21 mouse cellular contexts compared by ENCODE assay signal in genomic region chr10:83285724-83286256, GRCm38 (mm10). TPM values are rescaled to one million over a fixed set of nuclear protein-coding genes. Genes with fewer than 3 reads are reported as not detected.
DNase-seq lines count a peak whose midpoint lies in the region; ATAC-seq and TF ChIP-seq lines count a peak whose summit lies in the region.
"Had no signal": no experiment of that assay in that cellular context is flagged by ENCODE, and none has a peak within 500 bp of the region (broad histone marks: within the 10 kb centered on the region; RNA-seq: fewer than 3 reads in every experiment).

No protein-coding gene starts in this region.

- H3K4me1 ChIP-seq in hindbrain, embryonic 14.5 days (replicated peaks; ENCODE audit: control insufficient read depth, insufficient read depth, low read length): 0 out of 2 replicates have a peak, but pooled peaks cover 3% of the 10 kb centered on the region
- H3K4me1 ChIP-seq in hindbrain, embryonic 16.5 days (ENCODE audit: control insufficient read depth, insufficient read depth, low read depth, low read length): peaks cover 4% of the 10 kb centered on the region; the same call in 1 of the 2 replicates
- peaks cover 5% of the 10 kb centered on the region; the same call in 1 of the 2 replicates for H3K4me1 ChIP-seq in midbrain, embryonic 14.5 days (ENCODE audit: control insufficient read depth, insufficient read depth, low read length)
- H3K4me1 ChIP-seq in thymus, adult 2 months (replicated peaks; ENCODE audit: control insufficient read depth, insufficient read depth, low read length): no peaks in the 10 kb centered on the region

- H3K27me3 ChIP-seq in hindbrain, embryonic 14.5 days (ENCODE audit: control insufficient read depth, insufficient read depth, low read length): no peaks in the 10 kb centered on the region
- H3K27me3 ChIP-seq in hindbrain, embryonic 16.5 days (replicated peaks; ENCODE audit: control insufficient read depth, insufficient read depth, low read length): no peaks in the 10 kb centered on the region
- H3K27me3 ChIP-seq in midbrain, embryonic 14.5 days (ENCODE audit: control insufficient read depth, insufficient read depth, low read length): no peaks in the 10 kb centered on the region
- H3K27me3 ChIP-seq in thymus, adult 2 months (ENCODE audit: control insufficient read depth, insufficient read depth, low read length): no peaks in the 10 kb centered on the region
- H3K27me3 ChIP-seq: limb, embryonic 15.5 days had no signal

- no peak overlapping the region; the same call in 1 of the 2 replicates for H3K4me2 ChIP-seq in hindbrain, embryonic 14.5 days (replicated peaks)
- H3K4me2 ChIP-seq in hindbrain, embryonic 16.5 days (ENCODE audit: low read length): no peak overlapping the region; the same call in 1 of the 2 replicates
- H3K4me2 ChIP-seq in midbrain, embryonic 14.5 days (ENCODE audit: low read length): peak overlapping the region; percentile 37
- H3K4me2 ChIP-seq: limb, embryonic 15.5 days had no signal

- H3K27ac ChIP-seq in hindbrain, embryonic 14.5 days: 0 out of 2 replicates have a peak overlapping the region, but pooled peaks have one; percentile 16
- no peak overlapping the region for H3K27ac ChIP-seq in hindbrain, embryonic 16.5 days (ENCODE audit: low read depth, low read length)
- peak overlapping the region; percentile 72 for H3K27ac ChIP-seq in midbrain, embryonic 14.5 days (replicated peaks; ENCODE audit: low read depth, low read length)
- H3K27ac ChIP-seq in thymus, adult 2 months (ENCODE audit: control insufficient read depth, insufficient read depth, low read length): no peak overlapping the region
- H3K27ac ChIP-seq: heart, adult 2 months; left cerebral cortex, adult 2 months; limb, embryonic 15.5 days; stomach, postnatal 0 days had no signal

- WGBS in hindbrain, embryonic 14.5 days: 51% methylated on average over 7 of the region's 7 CpGs
- WGBS in hindbrain, embryonic 16.5 days: 50% methylated on average over 7 of the region's 7 CpGs
- 26% methylated on average over 7 of the region's 7 CpGs for WGBS in midbrain, embryonic 14.5 days
- 90% methylated on average over 7 of the region's 7 CpGs for WGBS in thymus, adult 2 months

- H3K4me3 ChIP-seq in hindbrain, embryonic 14.5 days (replicated peaks; ENCODE audit: low read length): no peak overlapping the region
- H3K4me3 ChIP-seq in hindbrain, embryonic 16.5 days (ENCODE audit: low read length): no peak overlapping the region
- 0 out of 2 replicates have a peak overlapping the region, but pooled peaks have one; percentile 7 for H3K4me3 ChIP-seq in midbrain, embryonic 14.5 days (replicated peaks; ENCODE audit: low read depth, low read length)
- no peak overlapping the region for H3K4me3 ChIP-seq in thymus, adult 2 months (ENCODE audit: control insufficient read depth, insufficient read depth, low read length)
- H3K4me3 ChIP-seq: heart, adult 2 months; left cerebral cortex, adult 2 months; limb, embryonic 15.5 days had no signal

- 0 out of 2 replicates have a peak, but pooled peaks cover 3% of the 10 kb centered on the region for H3K36me3 ChIP-seq in hindbrain, embryonic 14.5 days (replicated peaks; ENCODE audit: control insufficient read depth, insufficient read depth)
- 0 out of 2 replicates have a peak, but pooled peaks cover 5% of the 10 kb centered on the region for H3K36me3 ChIP-seq in hindbrain, embryonic 16.5 days (ENCODE audit: control insufficient read depth, insufficient read depth, low read length)
- H3K36me3 ChIP-seq in midbrain, embryonic 14.5 days (ENCODE audit: control insufficient read depth, insufficient read depth, low read length): no peaks in the 10 kb centered on the region
- no peaks in the 10 kb centered on the region for H3K36me3 ChIP-seq in thymus, adult 2 months (ENCODE audit: control insufficient read depth, insufficient read depth, low read length)
- H3K36me3 ChIP-seq: limb, embryonic 15.5 days had no signal

- H3K9ac ChIP-seq in hindbrain, embryonic 14.5 days: no peak overlapping the region
- H3K9ac ChIP-seq in hindbrain, embryonic 16.5 days (ENCODE audit: low read depth, low read length): no peak overlapping the region
- H3K9ac ChIP-seq in midbrain, embryonic 14.5 days (replicated peaks; ENCODE audit: low read length): peak overlapping the region; percentile 32
- H3K9ac ChIP-seq: limb, embryonic 15.5 days had no signal

- no peak for ATAC-seq in hindbrain, embryonic 14.5 days (ENCODE audit: low FRiP score)
- ATAC-seq in hindbrain, embryonic 16.5 days: no peak
- ATAC-seq in midbrain, embryonic 14.5 days (ENCODE audit: low FRiP score, low TSS enrichment): no peak; the same call in 1 of the 2 replicates
- ATAC-seq: lung, postnatal 0 days had no signal

- TF ChIP-seq POLR2A in thymus, adult 2 months (IDR thresholded peaks at IDR 0.05; ENCODE audit: control insufficient read depth, extremely low read depth, insufficient read depth, low read length, poor library complexity): no peak

- DNase-seq in hindbrain, embryonic 14.5 days (ENCODE audit: low spot score): no peak
- DNase-seq in testis, postnatal 10 days (ENCODE audit: low spot score): peak; percentile 12
- no peak for DNase-seq in testis, postnatal 14 days (ENCODE audit: low spot score)
- DNase-seq in midbrain, embryonic 14.5 days: peak; percentile 67
- peak; percentile 22 for DNase-seq in telencephalon, adult 2 months (ENCODE audit: low read depth, low spot score)
- no peak for DNase-seq in thymus, adult 2 months
- DNase-seq in thymus, postnatal 10 days (ENCODE audit: low spot score in 2 of 2): no peak
- DNase-seq: cerebellum, adult 8-10 months; gastrocnemius, postnatal 14 days; heart, adult 2 months; heart, postnatal 4 days; kidney, adult 8-10 months; kidney, postnatal 25 days; retina, postnatal 1 day; thymus, postnatal 4 days had no signal

- no peaks in the 10 kb centered on the region for H3K9me3 ChIP-seq in hindbrain, embryonic 14.5 days (ENCODE audit: control insufficient read depth, low read length)
- H3K9me3 ChIP-seq in hindbrain, embryonic 16.5 days (ENCODE audit: control insufficient read depth, low read length): no peaks in the 10 kb centered on the region
- H3K9me3 ChIP-seq in midbrain, embryonic 14.5 days (ENCODE audit: control insufficient read depth, low read length): no peaks in the 10 kb centered on the region
- H3K9me3 ChIP-seq: limb, embryonic 15.5 days had no signal

- no peak for TF ChIP-seq CTCF in thymus, adult 2 months (IDR thresholded peaks at IDR 0.05; ENCODE audit: borderline replicate concordance, control insufficient read depth, extremely low read depth, insufficient read depth, low read length, poor library complexity)

RNA-seq across cellular contexts. Expression of gene Slc41a2, which starts 51.9 kb away (rescaled TPM):
- 14.6 and 19.9 TPM in 2 replicates for polyA plus RNA-seq in hindbrain, embryonic 14.5 days (2014; fragmentation: Nextera tagmentation; extraction: Ambion mirVana)
- 11.0 and 11.6 TPM in 2 replicates for polyA plus RNA-seq in hindbrain, embryonic 16.5 days (2015; fragmentation: Nextera tagmentation; extraction: Ambion mirVana)
- 8.6 and 9.9 TPM in 2 replicates for polyA plus RNA-seq in midbrain, embryonic 14.5 days (2014; fragmentation: Nextera tagmentation; extraction: Ambion mirVana)
- polyA plus RNA-seq in thymus, adult 2 months (2012; rRNA removed): 0.82 and 0.97 TPM in 2 replicates
- polyA plus RNA-seq: liver, embryonic 16.5 days had no signal

Comparison
In these comparisons a context has a peak if more than half of its experiments do, and no peak if none do; other contexts are left out.
1. DNase-seq: peak in testis, postnatal 10 days (single experiment), midbrain, embryonic 14.5 days (single experiment) and telencephalon, adult 2 months (single experiment); none in hindbrain, embryonic 14.5 days (single experiment), testis, postnatal 14 days (single experiment), thymus, adult 2 months (single experiment) and thymus, postnatal 10 days (0 of 2).
2. H3K27ac ChIP-seq: peak in hindbrain, embryonic 14.5 days (single experiment) and midbrain, embryonic 14.5 days (single experiment); none in hindbrain, embryonic 16.5 days (single experiment) and thymus, adult 2 months (single experiment).